Mouse (Mus musculus) stomach, embryonic 14.5 days (tissue): ENCODE data around the gene Gm21954. TPM values are rescaled to one million over a fixed set of nuclear protein-coding genes. Genes with fewer than 3 reads are reported as not detected.

Experiments
- ATAC-seq: fragments of 200-750 bp; cut with Nextera tagmentation; 2 replicates; pipeline ENCODE4 v1.8.0; 2017; ENCODE audit warnings: low read depth, moderate TSS enrichment; ENCODE audit not compliant: insufficient number of reproducible peaks, insufficient read depth, low FRiP score
- H3K27ac ChIP-seq: fragments of 300-500 bp; sonication (generic); 2 replicates; pipeline ENCODE4 v1.5.1; 2014; ENCODE audit warnings: mild to moderate bottlenecking, low read length, moderate library complexity, mixed read lengths
- H3K27me3 ChIP-seq: fragments of 300-500 bp; sonication (generic); 2 replicates; pipeline ENCODE4 v1.6.1; 2014; ENCODE audit warnings: low read length, control low read depth, mixed read lengths; ENCODE audit not compliant: control insufficient read depth, insufficient read depth
- H3K36me3 ChIP-seq: fragments of 300-500 bp; sonication (generic); 2 replicates; pipeline ENCODE4 v1.6.1; 2014; ENCODE audit warnings: mild to moderate bottlenecking, control low read depth, low read length, moderate library complexity, mixed read lengths; ENCODE audit not compliant: control insufficient read depth, insufficient read depth
- H3K4me1 ChIP-seq: fragments of 300-500 bp; sonication (generic); 2 replicates; pipeline ENCODE4 v1.6.1; 2014; ENCODE audit warnings: low read length, control low read depth, mixed read lengths; ENCODE audit not compliant: control insufficient read depth, insufficient read depth
- H3K4me2 ChIP-seq: fragments of 300-500 bp; sonication (generic); replicated peaks from 2 replicates; pipeline ENCODE4 v1.6.1; 2014; ENCODE audit warnings: low read depth, low read length, control low read depth
- H3K4me3 ChIP-seq: fragments of 300-500 bp; sonication (generic); 2 replicates; pipeline ENCODE4 v1.5.1; 2014; ENCODE audit warnings: low read depth, low read length, control low read depth
- H3K9ac ChIP-seq: fragments of 300-500 bp; sonication (generic); replicated peaks from 2 replicates; pipeline ENCODE4 v1.6.1; 2014; ENCODE audit warnings: low read depth, mild to moderate bottlenecking, control low read depth, low read length, moderate library complexity, mixed read lengths
- H3K9me3 ChIP-seq: fragments of 300-500 bp; sonication (generic); 2 replicates; pipeline ENCODE4 v1.6.1; 2016; ENCODE audit warnings: low read depth, low read length, control low read depth; ENCODE audit not compliant: control insufficient read depth
- WGBS: fragments of 180-500 bp; shearing (Covaris S2); extraction: QIAGEN DNeasy Blood & Tissue Kit; methylation state at CpG from one replicate; pipeline ENCODE4 v1.1.7; 2014; 5-methylcytosine and 5-hydroxymethylcytosine counted together
- polyA plus RNA-seq: library from polyadenylated mRNA; unstranded; fragments of >200 nt; fragmentation: Nextera tagmentation; extraction: Ambion mirVana; gene quantifications from 2 replicates; pipeline ENCODE4 v1.2.1, GENCODE M21; 2014

Gene Gm21954
- polyA plus RNA-seq, 1 experiment from 2014 or later, result not detected

DNA sequence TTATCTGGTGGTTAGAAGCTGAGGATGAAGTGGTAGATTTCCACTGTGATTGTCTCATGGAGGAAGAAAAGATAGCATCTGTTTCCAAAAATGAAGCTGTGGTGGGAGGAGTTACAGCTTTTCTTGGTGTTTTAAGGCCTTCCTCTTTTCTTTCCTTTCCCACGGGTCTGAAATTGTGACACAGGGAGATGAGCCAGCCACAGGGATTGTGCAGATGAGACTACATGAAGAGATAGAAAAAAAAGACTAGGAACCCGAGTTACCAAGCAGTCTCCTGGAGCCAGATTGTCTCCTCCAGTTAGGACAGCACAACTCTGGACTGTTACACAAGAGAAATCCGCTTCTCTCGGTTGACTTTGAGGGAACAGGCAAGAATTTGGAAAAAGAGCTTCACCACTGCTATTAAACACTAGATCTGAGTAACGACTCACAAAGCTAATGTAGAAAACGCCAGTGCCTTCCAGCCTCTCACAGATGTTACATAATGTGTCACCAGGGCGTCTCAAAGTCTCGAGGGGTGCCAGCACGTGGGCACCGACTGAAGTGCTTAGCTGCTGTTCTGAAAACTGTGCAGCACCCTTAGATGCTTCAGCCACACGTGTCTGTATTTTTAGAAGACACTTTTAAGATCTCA lies 29.9 kb downstream of the Gm21954 start:
- H3K27me3 ChIP-seq, result no peaks in the 10 kb centered on the region

DNA sequence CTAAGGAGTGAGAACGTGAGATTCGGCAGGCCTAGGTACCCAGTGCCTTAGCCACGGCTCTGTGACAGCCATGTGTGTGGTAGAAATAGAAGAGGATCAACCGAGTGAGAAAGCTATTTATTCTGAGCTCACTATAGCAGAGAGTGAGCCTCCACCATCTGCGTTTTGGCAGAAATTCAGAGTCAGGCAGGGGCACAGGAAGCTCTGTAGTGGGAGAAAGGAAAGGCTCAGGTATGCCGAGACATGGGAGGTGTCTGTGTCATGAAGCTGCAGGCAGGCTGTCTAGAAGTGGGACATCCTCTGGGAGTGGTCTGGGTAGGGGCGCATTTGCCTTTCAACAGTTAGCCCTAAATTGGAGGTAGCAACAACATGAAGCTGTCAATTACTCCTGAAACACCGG lies 31.7 kb downstream of the Gm21954 start:
- Histone ChIP-seq H3K9ac (no peak overlapping the region), H3K27ac (no peak overlapping the region), H3K4me3 (no peak overlapping the region), H3K4me1 (0 out of 2 replicates have a peak, but pooled peaks cover 4% of the 10 kb centered on the region), H3K9me3 (no peaks in the 10 kb centered on the region), H3K4me2 (no peak overlapping the region), H3K36me3 (no peaks in the 10 kb centered on the region), H3K27me3 (no peaks in the 10 kb centered on the region)
- 45% methylated on average over 8 of the region's 8 CpGs for WGBS
- ATAC-seq, result no peak

More for the DNA sequence above, 29.9 kb downstream of the Gm21954 start:
- Histone ChIP-seq H3K27ac (no peak overlapping the region), H3K4me2 (no peak overlapping the region), H3K36me3 (no peaks in the 10 kb centered on the region), H3K9ac (no peak overlapping the region), H3K4me1 (0 out of 2 replicates have a peak, but pooled peaks cover 4% of the 10 kb centered on the region), H3K4me3 (no peak overlapping the region), H3K9me3 (no peaks in the 10 kb centered on the region)
- WGBS, result 80% methylated on average over 11 of the region's 11 CpGs
- ATAC-seq, result no peak

DNA sequence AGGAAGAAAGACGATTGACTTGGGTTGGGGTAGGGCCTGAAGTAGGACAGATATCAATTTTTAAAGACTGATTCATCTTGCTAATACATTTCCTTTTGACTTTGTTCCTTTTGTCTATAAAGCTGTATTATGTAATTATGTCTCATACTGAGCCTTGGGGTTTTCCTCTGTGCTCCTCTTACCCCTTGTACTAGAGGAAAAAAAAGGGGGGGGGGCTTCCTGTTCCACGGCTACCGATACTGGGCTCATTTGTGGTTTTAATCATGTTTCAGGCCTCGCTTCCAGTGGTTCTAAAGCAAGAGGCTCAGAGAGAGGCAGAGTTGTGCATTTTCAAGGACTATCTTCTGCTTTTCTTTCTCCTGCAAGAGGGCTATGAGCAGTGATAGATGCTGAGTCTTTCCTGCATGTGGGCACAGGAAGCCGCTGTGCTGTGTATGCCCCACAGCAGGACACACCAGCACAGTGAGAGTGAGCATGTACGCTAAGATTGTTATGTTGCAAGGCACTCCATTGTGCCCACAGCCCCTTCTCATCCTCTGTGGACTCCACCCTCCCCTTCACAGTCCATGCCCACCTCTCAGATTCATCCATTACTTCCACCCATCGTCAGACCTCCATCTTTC lies 33.1 kb downstream of the Gm21954 start:
- Histone ChIP-seq H3K9me3 (no peaks in the 10 kb centered on the region), H3K27ac (no peak overlapping the region), H3K4me1 (0 out of 2 replicates have a peak, but pooled peaks cover 4% of the 10 kb centered on the region), H3K4me2 (no peak overlapping the region), H3K4me3 (no peak overlapping the region), H3K27me3 (no peaks in the 10 kb centered on the region), H3K9ac (no peak overlapping the region), H3K36me3 (no peaks in the 10 kb centered on the region)
- 80% methylated on average over 7 of the region's 7 CpGs for WGBS
- no peak for ATAC-seq

DNA sequence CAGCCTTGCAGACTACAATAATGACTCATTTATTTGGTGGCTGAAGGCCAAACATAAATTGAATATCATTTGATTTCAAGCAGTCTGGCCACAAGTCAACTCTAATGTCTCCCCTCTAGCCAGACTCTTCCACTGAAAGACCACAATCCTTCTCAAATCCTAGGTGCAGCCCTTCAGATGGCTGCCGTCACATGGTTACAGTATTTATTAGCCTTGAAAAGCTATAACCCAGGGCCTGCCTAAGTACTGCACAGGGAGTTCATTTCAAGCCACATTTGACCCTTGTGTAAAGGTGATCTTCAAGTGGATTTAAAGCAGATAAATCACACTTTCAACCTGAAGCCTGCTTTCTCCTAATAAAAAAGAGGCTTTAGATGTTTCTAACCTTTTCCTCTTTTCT lies 37.7 kb downstream of the Gm21954 start:
- no peaks in the 10 kb centered on the region for H3K4me1 ChIP-seq
- H3K9me3 ChIP-seq, result no peaks in the 10 kb centered on the region
- no peak overlapping the region for H3K9ac ChIP-seq
- ATAC-seq, result no peak
- no peaks in the 10 kb centered on the region for H3K36me3 ChIP-seq
- no peak overlapping the region for H3K27ac ChIP-seq
- WGBS, result 45% methylated on average over 1 of the region's 1 CpGs
- no peaks in the 10 kb centered on the region for H3K27me3 ChIP-seq
- H3K4me3 ChIP-seq, result no peak overlapping the region
- no peak overlapping the region for H3K4me2 ChIP-seq

DNA sequence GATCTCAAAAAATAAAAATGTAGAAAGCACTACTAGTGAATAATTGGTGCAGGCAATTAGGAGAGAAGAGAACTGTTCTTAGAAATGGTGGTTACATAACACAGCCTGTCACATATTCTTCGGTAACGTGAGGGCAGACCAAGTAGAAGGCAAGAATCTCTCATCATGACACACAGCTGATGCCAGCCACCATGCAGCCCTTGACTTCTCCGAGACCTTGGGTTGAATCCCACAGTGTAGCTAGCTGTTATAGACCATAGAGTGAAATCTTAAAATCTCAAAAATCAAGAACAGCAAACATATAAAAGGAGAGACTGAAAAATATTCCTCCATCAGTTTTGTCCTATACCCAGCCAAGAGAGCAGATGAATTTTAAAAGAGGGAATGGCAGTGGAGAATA lies 40.8 kb downstream of the Gm21954 start:
- Histone ChIP-seq H3K27me3 (no peaks in the 10 kb centered on the region), H3K4me2 (no peak overlapping the region), H3K36me3 (no peaks in the 10 kb centered on the region), H3K9me3 (no peaks in the 10 kb centered on the region), H3K27ac (no peak overlapping the region), H3K4me3 (no peak overlapping the region), H3K4me1 (no peaks in the 10 kb centered on the region), H3K9ac (no peak overlapping the region)
- ATAC-seq, result no peak
- 89% methylated on average over 3 of the region's 3 CpGs for WGBS

DNA sequence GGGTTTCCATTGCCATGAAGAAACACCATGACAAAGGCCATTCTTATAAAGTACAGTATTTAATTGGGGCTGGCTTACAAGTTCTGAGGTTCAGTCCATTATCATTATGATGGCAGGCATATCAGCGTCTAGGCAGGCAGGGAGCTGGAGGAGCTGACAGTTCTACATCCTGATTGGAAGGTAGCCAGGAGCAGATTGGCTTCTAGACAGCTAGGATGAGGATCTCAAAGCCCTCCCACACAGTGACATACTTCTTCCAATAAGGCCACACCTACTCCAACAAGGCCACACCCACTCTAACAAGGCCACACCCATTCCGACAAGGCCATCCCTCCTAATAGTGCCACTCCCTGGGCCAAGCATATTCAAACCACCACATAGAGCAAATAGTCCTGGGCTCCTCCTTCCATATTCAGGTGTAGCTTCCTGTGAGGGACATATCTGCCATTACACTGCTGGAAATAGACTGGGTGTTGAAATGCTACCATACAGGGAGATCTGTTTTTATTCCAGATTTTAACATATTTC lies 41.9 kb downstream of the Gm21954 start:
- no peaks in the 10 kb centered on the region for H3K4me1 ChIP-seq
- WGBS, result 79% methylated on average over 2 of the region's 2 CpGs
- no peak overlapping the region for H3K27ac ChIP-seq
- no peak overlapping the region for H3K9ac ChIP-seq
- no peaks in the 10 kb centered on the region for H3K9me3 ChIP-seq
- no peaks in the 10 kb centered on the region for H3K27me3 ChIP-seq
- H3K4me2 ChIP-seq, result no peak overlapping the region
- no peaks in the 10 kb centered on the region for H3K36me3 ChIP-seq
- ATAC-seq, result no peak
- H3K4me3 ChIP-seq, result no peak overlapping the region

DNA sequence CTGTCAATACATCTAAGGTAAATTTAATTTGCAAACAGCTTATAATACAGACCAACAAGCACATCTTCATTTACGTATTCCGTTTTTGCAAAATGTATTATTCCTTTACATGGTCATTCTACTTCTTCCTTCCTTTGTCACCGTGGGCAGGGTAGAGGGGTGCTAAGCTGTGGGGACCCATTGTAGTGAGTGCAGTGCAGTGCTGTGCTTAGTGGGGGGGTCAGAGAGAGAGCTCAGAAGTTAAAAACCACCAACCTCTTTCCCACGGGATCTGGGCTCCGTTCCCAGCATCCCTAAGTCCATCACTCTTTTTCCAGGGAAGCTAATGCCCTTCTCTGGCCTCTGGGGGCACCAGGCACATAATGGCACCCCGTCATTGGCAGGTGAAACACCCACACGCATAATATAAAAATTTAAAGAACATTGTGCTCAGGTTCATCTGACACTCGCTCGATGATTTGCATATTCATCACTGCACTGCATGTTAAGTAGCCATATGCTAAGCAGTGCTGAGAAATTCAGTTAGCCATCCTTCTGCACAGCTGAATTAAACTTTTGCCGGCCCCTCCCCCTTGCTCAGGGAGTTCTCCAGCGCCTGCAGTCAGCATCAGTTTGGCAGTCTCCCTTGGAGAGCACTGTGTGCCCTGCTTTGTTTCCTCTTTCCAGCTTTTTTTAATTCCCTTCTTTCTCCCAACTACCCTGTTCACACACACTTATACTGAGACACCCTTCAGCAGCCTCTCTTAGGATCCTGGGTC lies 48.2 kb downstream of the Gm21954 start:
- Histone ChIP-seq H3K4me2 (no peak overlapping the region), H3K9ac (no peak overlapping the region), H3K4me1 (no peaks in the 10 kb centered on the region), H3K27me3 (no peaks in the 10 kb centered on the region), H3K27ac (no peak overlapping the region), H3K36me3 (no peaks in the 10 kb centered on the region), H3K9me3 (no peaks in the 10 kb centered on the region), H3K4me3 (no peak overlapping the region)
- WGBS, result 35% methylated on average over 11 of the region's 11 CpGs
- ATAC-seq, result no peak

DNA sequence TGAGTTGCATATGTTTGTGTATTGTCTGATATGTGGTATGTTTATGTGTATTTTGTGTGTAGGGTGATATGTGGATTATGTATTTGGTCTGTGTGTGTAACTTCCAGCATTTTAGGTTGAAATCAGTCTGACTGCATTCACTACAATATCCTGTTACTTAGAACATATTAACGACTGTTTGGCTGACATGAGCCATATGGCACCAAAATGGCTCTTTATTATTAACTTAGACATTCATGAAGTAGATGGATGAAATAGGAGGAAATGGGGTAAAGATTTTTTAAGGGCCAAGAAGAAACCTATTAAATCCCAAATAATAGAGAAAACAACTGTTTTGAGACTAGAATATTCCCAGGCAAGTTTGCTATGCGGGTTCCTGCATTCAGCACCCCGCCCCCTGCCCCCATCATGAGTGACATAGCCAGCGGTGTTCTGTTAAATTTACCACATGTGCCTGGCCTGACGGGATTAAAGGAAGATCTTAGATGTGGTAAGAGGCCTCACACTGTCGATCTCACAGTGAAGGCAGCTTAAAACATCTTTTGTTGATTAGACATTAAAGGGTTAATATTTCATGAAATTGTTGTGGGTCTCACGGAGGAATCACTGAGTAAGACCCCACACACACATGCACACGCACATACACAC lies 51.5 kb downstream of the Gm21954 start:
- no peaks in the 10 kb centered on the region for H3K4me1 ChIP-seq
- H3K27ac ChIP-seq, result no peak overlapping the region
- H3K9me3 ChIP-seq, result no peaks in the 10 kb centered on the region
- no peaks in the 10 kb centered on the region for H3K27me3 ChIP-seq
- H3K36me3 ChIP-seq, result no peaks in the 10 kb centered on the region
- H3K9ac ChIP-seq, result no peak overlapping the region
- no peak overlapping the region for H3K4me2 ChIP-seq
- 45% methylated on average over 8 of the region's 8 CpGs for WGBS
- ATAC-seq, result no peak
- no peak overlapping the region for H3K4me3 ChIP-seq
